ENCODE assay signal across 17 mouse cellular contexts in the genomic region with DNA sequence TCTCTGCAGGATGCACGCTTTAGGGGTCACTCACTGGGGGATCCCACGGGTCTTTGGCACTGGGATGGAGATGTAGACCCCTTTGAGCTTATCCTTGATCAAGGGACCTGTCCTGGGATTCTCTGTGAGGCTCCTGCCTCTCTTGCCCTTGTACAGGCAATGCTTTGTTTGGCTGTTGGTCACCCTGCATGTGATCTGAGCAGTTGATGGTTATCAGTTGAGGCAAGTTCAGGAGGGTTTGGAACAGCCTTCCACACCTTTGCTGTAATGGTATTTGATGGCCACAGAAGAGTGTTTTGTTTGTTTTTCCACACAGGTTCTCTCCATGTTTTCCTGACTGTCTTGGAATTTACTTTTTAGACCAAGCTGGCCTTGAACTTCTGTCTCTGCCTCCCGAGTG. TPM values are rescaled to one million over a fixed set of nuclear protein-coding genes. Genes with fewer than 3 reads are reported as not detected.
"Had no signal": no experiment of that assay in that cellular context is flagged by ENCODE, and none has a peak within 500 bp of the region (broad histone marks: within the 10 kb centered on the region; RNA-seq: fewer than 3 reads in every experiment).

No protein-coding gene starts in this region.

- H3K27me3 ChIP-seq: liver, embryonic 15.5 days; midbrain, embryonic 13.5 days; neural tube, embryonic 13.5 days had no signal

- DNase-seq: layer of hippocampus, postnatal 36 days; lung, adult 2 months; lung, postnatal 14 days; lung, postnatal 4 days; retina, postnatal 1 day; right cerebral cortex, postnatal 25 days; thymus, adult 18-20 months; thymus, postnatal 36 days had no signal

- H3K9ac ChIP-seq: liver, embryonic 15.5 days; midbrain, embryonic 13.5 days; neural tube, embryonic 13.5 days had no signal

- H3K4me3 ChIP-seq: left cerebral cortex, adult 2 months; liver, embryonic 15.5 days; midbrain, embryonic 13.5 days; myocyte; neural tube, embryonic 13.5 days had no signal

- H3K4me2 ChIP-seq: liver, embryonic 15.5 days; midbrain, embryonic 13.5 days; neural tube, embryonic 13.5 days had no signal

- H3K9me3 ChIP-seq: liver, embryonic 15.5 days; midbrain, embryonic 13.5 days; neural tube, embryonic 13.5 days had no signal

- H3K27ac ChIP-seq: left cerebral cortex, adult 2 months; liver, embryonic 15.5 days; midbrain, embryonic 13.5 days; neural tube, embryonic 13.5 days had no signal

- ATAC-seq: midbrain, embryonic 13.5 days; midbrain, embryonic 16.5 days had no signal

RNA-seq across cellular contexts. Expression of a gene that starts 43.2 kb away (rescaled TPM):
- polyA plus RNA-seq: limb, embryonic 11.5 days; lung, embryonic 16.5 days; midbrain, embryonic 13.5 days; midbrain, embryonic 16.5 days; stomach, embryonic 16.5 days had no signal
